In genomic region chr7:46099682-46100081, GRCm38 (mm10) we compare ENCODE assay signal across 10 mouse cellular contexts. TPM values are rescaled to one million over a fixed set of nuclear protein-coding genes. Genes with fewer than 3 reads are reported as not detected.
A peak's percentile ranks its signal among the peaks of the same experiment; 100 is the strongest.
DNase-seq lines count a peak whose midpoint lies in the region; ATAC-seq lines count a peak whose summit lies in the region.
"Had no signal": no experiment of that assay in that cellular context is flagged by ENCODE, and none has a peak within 500 bp of the region (broad histone marks: within the 10 kb centered on the region; RNA-seq: fewer than 3 reads in every experiment).

No protein-coding gene starts in this region.

- no peaks in the 10 kb centered on the region for H3K36me3 ChIP-seq in intestine, embryonic 14.5 days (ENCODE audit: control insufficient read depth, insufficient read depth, low read length)
- no peaks in the 10 kb centered on the region for H3K36me3 ChIP-seq in intestine, embryonic 16.5 days (ENCODE audit: control insufficient read depth, insufficient read depth, low read length)
- H3K36me3 ChIP-seq in embryonic facial prominence, embryonic 10.5 days (replicated peaks): no peaks in the 10 kb centered on the region
- no peaks in the 10 kb centered on the region for H3K36me3 ChIP-seq in neural tube, embryonic 13.5 days
- no peaks in the 10 kb centered on the region for H3K36me3 ChIP-seq in kidney, embryonic 14.5 days (ENCODE audit: control insufficient read depth, insufficient read depth, low read length)

- no peak overlapping the region for H3K4me3 ChIP-seq in intestine, embryonic 14.5 days (ENCODE audit: low read depth, low read length)
- H3K4me3 ChIP-seq in intestine, embryonic 16.5 days (ENCODE audit: low read length): no peak overlapping the region
- H3K4me3 ChIP-seq in embryonic facial prominence, embryonic 10.5 days: peak overlapping the region; percentile 65; the same call in 1 of the 2 replicates
- H3K4me3 ChIP-seq in neural tube, embryonic 13.5 days: peak overlapping the region; percentile 56
- no peak overlapping the region for H3K4me3 ChIP-seq in kidney, embryonic 14.5 days (ENCODE audit: low read length)
- H3K4me3 ChIP-seq: myocyte had no signal

- no peaks in the 10 kb centered on the region for H3K4me1 ChIP-seq in intestine, embryonic 14.5 days (replicated peaks; ENCODE audit: control insufficient read depth, insufficient read depth, low read length)
- no peaks in the 10 kb centered on the region for H3K4me1 ChIP-seq in intestine, embryonic 16.5 days (ENCODE audit: control insufficient read depth, insufficient read depth, low read length)
- H3K4me1 ChIP-seq in embryonic facial prominence, embryonic 10.5 days: peaks cover 10% of the 10 kb centered on the region
- H3K4me1 ChIP-seq in neural tube, embryonic 13.5 days (replicated peaks): peaks cover 35% of the 10 kb centered on the region
- H3K4me1 ChIP-seq in kidney, embryonic 14.5 days (ENCODE audit: control insufficient read depth, insufficient read depth, low read length): no peaks in the 10 kb centered on the region

- no peaks in the 10 kb centered on the region for H3K9me3 ChIP-seq in intestine, embryonic 14.5 days (ENCODE audit: control insufficient read depth, low read length)
- H3K9me3 ChIP-seq in intestine, embryonic 16.5 days (ENCODE audit: control insufficient read depth, low read length): no peaks in the 10 kb centered on the region
- H3K9me3 ChIP-seq in embryonic facial prominence, embryonic 10.5 days: no peaks in the 10 kb centered on the region
- H3K9me3 ChIP-seq in neural tube, embryonic 13.5 days: no peaks in the 10 kb centered on the region
- H3K9me3 ChIP-seq in kidney, embryonic 14.5 days (ENCODE audit: control insufficient read depth, low read length): no peaks in the 10 kb centered on the region

- no peak overlapping the region for H3K9ac ChIP-seq in intestine, embryonic 14.5 days (ENCODE audit: low read length)
- H3K9ac ChIP-seq in intestine, embryonic 16.5 days (ENCODE audit: low read depth, low read length): no peak overlapping the region
- peak overlapping the region; percentile 84 for H3K9ac ChIP-seq in neural tube, embryonic 13.5 days
- H3K9ac ChIP-seq in kidney, embryonic 14.5 days (ENCODE audit: low read depth, low read length): no peak overlapping the region

- 79% methylated on average over 13 of the region's 13 CpGs for WGBS in intestine, embryonic 14.5 days
- 76% methylated on average over 13 of the region's 13 CpGs for WGBS in intestine, embryonic 16.5 days
- WGBS in embryonic facial prominence, embryonic 10.5 days: 77% methylated on average over 13 of the region's 13 CpGs
- 80% methylated on average over 13 of the region's 13 CpGs for WGBS in neural tube, embryonic 13.5 days
- 82% methylated on average over 13 of the region's 13 CpGs for WGBS in kidney, embryonic 14.5 days

- intact Hi-C loops in heart, postnatal 36 days (cut with DNase I): loop anchor here (2.0 to 10.0 kb wide), 3 partner anchors 35 to 275 kb away; partner anchors contain the start of gene Myod1

- no peaks in the 10 kb centered on the region for H3K27me3 ChIP-seq in intestine, embryonic 14.5 days (replicated peaks; ENCODE audit: control insufficient read depth, insufficient read depth, low read length)
- H3K27me3 ChIP-seq in intestine, embryonic 16.5 days (replicated peaks; ENCODE audit: control insufficient read depth, insufficient read depth, low read length): 0 out of 2 replicates have a peak, but pooled peaks cover 6% of the 10 kb centered on the region
- peaks cover 52% of the 10 kb centered on the region for H3K27me3 ChIP-seq in embryonic facial prominence, embryonic 10.5 days (replicated peaks; ENCODE audit: low read depth, poor library complexity, severe bottlenecking)
- H3K27me3 ChIP-seq in neural tube, embryonic 13.5 days: peaks cover 25% of the 10 kb centered on the region
- no peaks in the 10 kb centered on the region; the same call in 1 of the 2 replicates for H3K27me3 ChIP-seq in kidney, embryonic 14.5 days (ENCODE audit: control insufficient read depth, insufficient read depth, low read length)

- H3K4me2 ChIP-seq in intestine, embryonic 14.5 days (ENCODE audit: low read length): 0 out of 2 replicates have a peak overlapping the region, but pooled peaks have one; percentile 77
- H3K4me2 ChIP-seq in intestine, embryonic 16.5 days (ENCODE audit: low read depth, low read length): no peak overlapping the region
- peak overlapping the region; percentile 73 for H3K4me2 ChIP-seq in neural tube, embryonic 13.5 days
- H3K4me2 ChIP-seq in kidney, embryonic 14.5 days (replicated peaks; ENCODE audit: low read depth, low read length): no peak overlapping the region

- no peak for DNase-seq in intestine, embryonic 14.5 days (ENCODE audit: low spot score)
- no peak for DNase-seq in embryonic facial prominence, embryonic 10.5 days (ENCODE audit: low spot score)
- peak; percentile 12 to 47 for DNase-seq in heart, postnatal 36 days
- no peak for DNase-seq in embryo, embryonic 10 days (ENCODE audit: low spot score)
- DNase-seq in kidney, postnatal 4 days: no peak
- DNase-seq: thymus, postnatal 36 days had no signal

- ATAC-seq in intestine, embryonic 14.5 days (replicated peaks; ENCODE audit: low FRiP score, low TSS enrichment, low read depth): no peak
- ATAC-seq in intestine, embryonic 16.5 days: no peak
- ATAC-seq in neural tube, embryonic 13.5 days (ENCODE audit: low read depth): no peak
- no peak for ATAC-seq in kidney, embryonic 14.5 days (ENCODE audit: low FRiP score, low TSS enrichment)

- no peak overlapping the region for H3K27ac ChIP-seq in intestine, embryonic 14.5 days (ENCODE audit: low read depth)
- no peak overlapping the region for H3K27ac ChIP-seq in intestine, embryonic 16.5 days (ENCODE audit: low read length)
- no peak overlapping the region for H3K27ac ChIP-seq in embryonic facial prominence, embryonic 10.5 days (replicated peaks)
- H3K27ac ChIP-seq in neural tube, embryonic 13.5 days (replicated peaks): no peak overlapping the region
- H3K27ac ChIP-seq in kidney, embryonic 14.5 days (ENCODE audit: low read depth, low read length): no peak overlapping the region

RNA-seq across cellular contexts. Expression of gene Kcnj11, which starts 0.9 kb away (rescaled TPM):
- 0.27 and 0.61 TPM in 2 replicates for polyA plus RNA-seq in intestine, embryonic 14.5 days (2014; fragmentation: Nextera tagmentation; extraction: Ambion mirVana)
- 0.55 and 0.65 TPM in 2 replicates for polyA plus RNA-seq in intestine, embryonic 16.5 days (2015; fragmentation: Nextera tagmentation; extraction: Ambion mirVana)
- polyA plus RNA-seq in embryonic facial prominence, embryonic 10.5 days (2016; fragmentation: Nextera tagmentation; extraction: Ambion mirVana): 0.09 and 0.13 TPM in 2 replicates
- total RNA-seq in heart, postnatal 36 days (2021): 10 to 100 TPM; 98.3 to 99.6 TPM
- 1.1 and 1.7 TPM in 2 replicates for polyA plus RNA-seq in neural tube, embryonic 13.5 days (2015; fragmentation: Nextera tagmentation; extraction: Ambion mirVana)
- polyA plus RNA-seq in kidney, embryonic 14.5 days (2014; fragmentation: Nextera tagmentation; extraction: Ambion mirVana): 0.10 and 0.19 TPM in 2 replicates

Comparison
In these comparisons a context has a peak if more than half of its experiments do, and no peak if none do; other contexts are left out.
1. H3K4me2 ChIP-seq: peak in intestine, embryonic 14.5 days (single experiment) and neural tube, embryonic 13.5 days (single experiment); none in intestine, embryonic 16.5 days (single experiment) and kidney, embryonic 14.5 days (single experiment).
2. DNase-seq: peak in heart, postnatal 36 days (2 of 2); none in intestine, embryonic 14.5 days (single experiment), embryonic facial prominence, embryonic 10.5 days (single experiment), embryo, embryonic 10 days (single experiment) and kidney, postnatal 4 days (0 of 2).
3. H3K4me3 ChIP-seq: peak in embryonic facial prominence, embryonic 10.5 days (single experiment) and neural tube, embryonic 13.5 days (single experiment); none in intestine, embryonic 14.5 days (single experiment), intestine, embryonic 16.5 days (single experiment) and kidney, embryonic 14.5 days (single experiment).